Mouse (Mus musculus) heart, embryonic 12.5 days (tissue): ENCODE results near the gene Wdr74. TPM values are rescaled to one million over a fixed set of nuclear protein-coding genes. Genes with fewer than 3 reads are reported as not detected.
"Not testable (repeated sequence)": the region's sequence is repeated elsewhere in the genome, so short reads cannot be mapped to it uniquely, and the experiment has no call there.

Experiments
- ATAC-seq: fragments of 200-750 bp; cut with Nextera tagmentation; 2 replicates; pipeline ENCODE4 v1.8.0; 2017; ENCODE audit warnings: moderate TSS enrichment, moderate library complexity; ENCODE audit not compliant: insufficient number of reproducible peaks, low FRiP score
- H3K27ac ChIP-seq: fragments of 300-500 bp; sonication (generic); 2 replicates; pipeline ENCODE4 v1.5.1; 2016; ENCODE audit warnings: mild to moderate bottlenecking, moderate library complexity; ENCODE audit not compliant: poor library complexity, severe bottlenecking
- H3K27me3 ChIP-seq: fragments of 300-500 bp; sonication (generic); replicated peaks from 2 replicates; pipeline ENCODE4 v1.6.1; 2016; ENCODE audit warnings: mild to moderate bottlenecking, moderate library complexity
- H3K36me3 ChIP-seq: fragments of 300-500 bp; sonication (generic); 2 replicates; pipeline ENCODE4 v1.6.1; 2016; ENCODE audit warnings: mild to moderate bottlenecking, moderate library complexity
- H3K4me1 ChIP-seq: fragments of 300-500 bp; sonication (generic); replicated peaks from 2 replicates; pipeline ENCODE4 v1.6.1; 2016; ENCODE audit warnings: mild to moderate bottlenecking
- H3K4me2 ChIP-seq: fragments of 300-500 bp; sonication (generic); 2 replicates; pipeline ENCODE4 v1.6.1; 2016; ENCODE audit warnings: mild to moderate bottlenecking, moderate library complexity
- H3K4me3 ChIP-seq: fragments of 300-500 bp; sonication (generic); 2 replicates; pipeline ENCODE4 v1.5.1; 2016; ENCODE audit warnings: mild to moderate bottlenecking
- H3K9ac ChIP-seq: fragments of 300-500 bp; sonication (generic); 2 replicates; pipeline ENCODE4 v1.6.1; 2016; ENCODE audit warnings: mild to moderate bottlenecking, moderate library complexity
- H3K9me3 ChIP-seq: fragments of 300-500 bp; sonication (generic); replicated peaks from 2 replicates; pipeline ENCODE4 v1.6.1; 2016; ENCODE audit warnings: mild to moderate bottlenecking, moderate library complexity
- WGBS: fragments of 180-500 bp; shearing (Covaris S2); methylation state at CpG from one replicate; pipeline ENCODE4 v1.1.7; 2016; 5-methylcytosine and 5-hydroxymethylcytosine counted together
- polyA plus RNA-seq: library from polyadenylated mRNA; unstranded; fragments of >200 nt; fragmentation: Nextera tagmentation; extraction: Ambion mirVana; gene quantifications from 2 replicates; pipeline ENCODE4 v1.2.1, GENCODE M21; 2016

The Wdr74 gene
- polyA plus RNA-seq, 1 experiment from 2014 or later, result 48.9 TPM

GRCm38 (mm10) chr19:8727495-8728114 is 8.0 kb upstream of the Wdr74 start:
- ATAC-seq, result no peak
- WGBS, result 22% methylated on average over 5 of the region's 5 CpGs

GRCm38 (mm10) chr19:8728335-8729099 is 7.1 kb upstream of the Wdr74 start:
- WGBS, result 50% methylated on average over 3 of the region's 3 CpGs
- H3K4me3 ChIP-seq, result not testable (repeated sequence)

More at GRCm38 (mm10) chr19:8727495-8728114, 8.0 kb upstream of the Wdr74 start:
- H3K4me3 ChIP-seq, result no peak overlapping the region
- no peaks in the 10 kb centered on the region for H3K9me3 ChIP-seq
- H3K4me2 ChIP-seq, result no peak overlapping the region
- no peak overlapping the region for H3K9ac ChIP-seq
- H3K4me1 ChIP-seq, result peaks cover 13% of the 10 kb centered on the region
- H3K27ac ChIP-seq, result no peak overlapping the region
- no peaks in the 10 kb centered on the region for H3K27me3 ChIP-seq
- H3K36me3 ChIP-seq, result peaks cover 27% of the 10 kb centered on the region

GRCm38 (mm10) chr19:8734334-8734733 is 1.3 kb upstream of the Wdr74 start:
- Histone ChIP-seq H3K9ac (no peak overlapping the region), H3K36me3 (peaks cover 19% of the 10 kb centered on the region), H3K27me3 (no peaks in the 10 kb centered on the region), H3K4me1 (0 out of 2 replicates have a peak, but pooled peaks cover 8% of the 10 kb centered on the region), H3K27ac (no peak overlapping the region), H3K4me3 (no peak overlapping the region), H3K4me2 (no peak overlapping the region), H3K9me3 (no peaks in the 10 kb centered on the region)
- ATAC-seq, result no peak
- 40% methylated on average over 3 of the region's 3 CpGs for WGBS

More at GRCm38 (mm10) chr19:8728335-8729099, 7.1 kb upstream of the Wdr74 start:
- not testable (repeated sequence) for H3K27ac ChIP-seq, ATAC-seq, H3K9me3 ChIP-seq, H3K27me3 ChIP-seq, H3K9ac ChIP-seq, H3K4me2 ChIP-seq
- Histone ChIP-seq H3K4me1 (peaks cover 13% of the 10 kb centered on the region), H3K36me3 (peaks cover 27% of the 10 kb centered on the region)

DNA sequence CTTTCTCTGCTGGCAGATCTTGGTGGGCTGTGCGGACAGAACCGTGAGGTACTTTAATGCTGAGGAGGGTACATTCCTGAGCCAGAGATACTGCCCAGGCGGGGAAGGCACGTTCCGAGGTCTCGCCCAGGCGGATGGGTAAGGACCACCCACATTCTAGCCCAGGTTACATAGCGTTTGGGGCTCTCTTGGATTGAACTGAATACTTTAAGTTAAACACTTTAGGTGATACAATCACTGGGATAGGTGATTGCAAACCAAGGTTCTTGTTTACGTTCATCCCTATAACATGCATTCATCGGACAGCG is 487 bp downstream of the Wdr74 start:
- Histone ChIP-seq H3K27ac (no peak overlapping the region; the same call in 1 of the 2 replicates), H3K9ac (peak overlapping the region; percentile 77), H3K27me3 (no peaks in the 10 kb centered on the region), H3K36me3 (peaks cover 32% of the 10 kb centered on the region), H3K4me1 (peaks cover 14% of the 10 kb centered on the region), H3K9me3 (no peaks in the 10 kb centered on the region), H3K4me2 (peak overlapping the region; percentile 99), H3K4me3 (peak overlapping the region; percentile 87)
- ATAC-seq, result no peak; the same call in none of the 2 replicates
- 2% methylated on average over 11 of the region's 11 CpGs for WGBS

- Histone ChIP-seq H3K9me3 (no peaks in the 10 kb centered on the region), H3K27me3 (no peaks in the 10 kb centered on the region), H3K4me1 (peaks cover 26% of the 10 kb centered on the region), H3K27ac (no peak overlapping the region), H3K36me3 (peaks cover 45% of the 10 kb centered on the region), H3K4me3 (no peak overlapping the region), H3K9ac (no peak overlapping the region), H3K4me2 (no peak overlapping the region)
- no peak for ATAC-seq
- WGBS, result 88% methylated on average over 7 of the region's 7 CpGs
Measured at GRCm38 (mm10) chr19:8738911-8739310, 3.3 kb downstream of the Wdr74 start.

DNA sequence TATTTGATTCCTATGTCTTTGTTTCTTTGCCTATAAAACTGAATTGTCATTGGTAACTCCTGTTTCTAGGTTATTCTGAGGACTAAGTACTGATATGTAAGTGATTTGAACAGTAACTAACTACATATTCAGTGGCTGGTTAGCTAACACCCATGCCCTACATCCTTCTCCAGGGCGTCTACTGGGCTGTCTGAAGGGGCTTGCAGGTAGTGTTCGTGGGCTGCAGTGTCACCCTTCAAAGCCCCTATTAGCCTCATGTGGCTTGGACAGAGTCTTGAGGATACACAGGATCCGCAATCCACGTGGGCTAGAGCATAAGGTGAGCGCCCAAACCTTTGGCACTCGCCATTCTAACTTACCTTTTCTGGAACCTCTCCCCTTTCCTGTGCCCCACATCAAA is 4.0 kb downstream of the Wdr74 start:
- ATAC-seq, result no peak
- H3K4me3 ChIP-seq, result no peak overlapping the region
- H3K4me2 ChIP-seq, result no peak overlapping the region
- peaks cover 26% of the 10 kb centered on the region for H3K4me1 ChIP-seq
- H3K27ac ChIP-seq, result no peak overlapping the region
- peaks cover 51% of the 10 kb centered on the region for H3K36me3 ChIP-seq
- H3K9me3 ChIP-seq, result no peaks in the 10 kb centered on the region
- WGBS, result 90% methylated on average over 6 of the region's 6 CpGs
- H3K9ac ChIP-seq, result no peak overlapping the region
- H3K27me3 ChIP-seq, result no peaks in the 10 kb centered on the region

GRCm38 (mm10) chr19:8740603-8741002 is 5.0 kb downstream of the Wdr74 start, which contains the start of gene 1700092M07Rik:
TSS of gene 1700092M07Rik (plus strand) at chr19:8740718.
- no peak for ATAC-seq
- H3K9ac ChIP-seq, result peak within 1 kb of the TSS; percentile 87
- no peaks in the 10 kb centered on the region for H3K27me3 ChIP-seq
- WGBS, result 72% methylated on average over 14 of the region's 14 CpGs
- peak within 1 kb of the TSS; percentile 72 for H3K4me3 ChIP-seq
- H3K36me3 ChIP-seq, result peaks cover 61% of the 10 kb centered on the region
- H3K9me3 ChIP-seq, result no peaks in the 10 kb centered on the region
- peaks cover 23% of the 10 kb centered on the region for H3K4me1 ChIP-seq
- peak within 1 kb of the TSS; percentile 97 for H3K27ac ChIP-seq
- H3K4me2 ChIP-seq, result peak within 1 kb of the TSS; percentile 98

GRCm38 (mm10) chr19:8741243-8741869 is 5.7 kb downstream of the Wdr74 start, which contains the start of gene Stx5a:
TSS of gene Stx5a (plus strand) at chr19:8741413.
- Histone ChIP-seq H3K27me3 (no peaks in the 10 kb centered on the region), H3K4me3 (peak within 1 kb of the TSS; percentile 72), H3K36me3 (peaks cover 68% of the 10 kb centered on the region), H3K27ac (peak within 1 kb of the TSS; percentile 97), H3K4me2 (peak within 1 kb of the TSS; percentile 98), H3K4me1 (peaks cover 21% of the 10 kb centered on the region), H3K9ac (peak within 1 kb of the TSS; percentile 87), H3K9me3 (no peaks in the 10 kb centered on the region)
- peak; percentile 98 for ATAC-seq
- under 1% methylated on average over 36 of the region's 36 CpGs for WGBS

GRCm38 (mm10) chr19:8742176-8742575 is 6.5 kb downstream of the Wdr74 start:
- no peak for ATAC-seq
- peak overlapping the region; percentile 77 for H3K27ac ChIP-seq
- peaks cover 76% of the 10 kb centered on the region for H3K36me3 ChIP-seq
- H3K9ac ChIP-seq, result peak overlapping the region; percentile 87
- H3K9me3 ChIP-seq, result no peaks in the 10 kb centered on the region
- H3K27me3 ChIP-seq, result no peaks in the 10 kb centered on the region
- H3K4me1 ChIP-seq, result peaks cover 19% of the 10 kb centered on the region
- 14% methylated on average over 14 of the region's 14 CpGs for WGBS
- peak overlapping the region; percentile 72 for H3K4me3 ChIP-seq
- H3K4me2 ChIP-seq, result peak overlapping the region; percentile 98

DNA sequence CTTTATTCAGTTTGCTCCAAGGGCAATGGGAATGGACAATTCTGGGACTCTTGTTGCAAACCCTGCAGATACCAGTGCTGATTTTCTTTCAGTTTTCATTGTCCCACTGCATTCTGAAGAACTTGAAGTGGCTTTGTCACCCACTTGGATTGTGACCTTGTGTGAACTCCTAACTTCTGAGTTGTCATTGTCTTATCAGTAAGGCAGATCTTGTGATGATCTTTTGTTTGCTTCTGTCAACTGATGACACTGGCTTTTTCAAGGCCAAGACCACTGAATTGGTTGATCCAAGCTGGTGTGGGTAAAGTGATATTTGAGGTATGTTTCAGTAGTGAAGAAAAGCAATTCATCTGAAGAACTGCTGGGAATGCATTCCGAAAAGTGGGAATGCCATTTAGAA is 9.8 kb downstream of the Wdr74 start:
- H3K4me2 ChIP-seq, result no peak overlapping the region
- H3K36me3 ChIP-seq, result peaks cover 80% of the 10 kb centered on the region
- no peaks in the 10 kb centered on the region for H3K27me3 ChIP-seq
- no peak for ATAC-seq
- no peak overlapping the region; the same call in 1 of the 2 replicates for H3K9ac ChIP-seq
- no peak overlapping the region for H3K4me3 ChIP-seq
- H3K9me3 ChIP-seq, result no peaks in the 10 kb centered on the region
- H3K27ac ChIP-seq, result no peak overlapping the region
- WGBS, result 93% methylated on average over 1 of the region's 1 CpGs
- peaks cover 17% of the 10 kb centered on the region for H3K4me1 ChIP-seq

DNA sequence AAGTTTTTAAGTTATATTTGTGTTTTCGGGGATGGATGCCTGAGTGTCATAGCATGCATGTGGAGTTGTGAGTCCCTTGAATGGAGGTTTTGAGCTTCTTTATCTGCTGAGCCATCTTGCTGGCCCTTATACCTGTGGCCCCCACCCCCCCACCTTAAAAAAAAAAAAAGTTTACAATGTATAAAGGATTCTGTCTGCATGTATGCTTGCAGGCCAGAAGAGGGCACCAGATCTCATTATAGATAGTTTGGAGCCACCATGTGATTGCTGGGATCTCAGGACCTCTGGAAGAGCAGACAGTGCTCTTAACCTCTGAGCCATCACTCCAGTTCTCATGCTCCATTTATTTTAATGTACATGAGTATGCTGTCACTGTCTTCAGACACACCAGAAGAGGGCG is 11.7 kb downstream of the Wdr74 start:
- H3K27ac ChIP-seq, result no peak overlapping the region
- peaks cover 94% of the 10 kb centered on the region for H3K36me3 ChIP-seq
- ATAC-seq, result no peak
- no peak overlapping the region for H3K9ac ChIP-seq
- H3K4me1 ChIP-seq, result peaks cover 8% of the 10 kb centered on the region
- H3K4me3 ChIP-seq, result no peak overlapping the region
- WGBS, result 64% methylated on average over 2 of the region's 2 CpGs
- no peaks in the 10 kb centered on the region for H3K9me3 ChIP-seq
- no peaks in the 10 kb centered on the region for H3K27me3 ChIP-seq
- no peak overlapping the region for H3K4me2 ChIP-seq
